In the genomic region with DNA sequence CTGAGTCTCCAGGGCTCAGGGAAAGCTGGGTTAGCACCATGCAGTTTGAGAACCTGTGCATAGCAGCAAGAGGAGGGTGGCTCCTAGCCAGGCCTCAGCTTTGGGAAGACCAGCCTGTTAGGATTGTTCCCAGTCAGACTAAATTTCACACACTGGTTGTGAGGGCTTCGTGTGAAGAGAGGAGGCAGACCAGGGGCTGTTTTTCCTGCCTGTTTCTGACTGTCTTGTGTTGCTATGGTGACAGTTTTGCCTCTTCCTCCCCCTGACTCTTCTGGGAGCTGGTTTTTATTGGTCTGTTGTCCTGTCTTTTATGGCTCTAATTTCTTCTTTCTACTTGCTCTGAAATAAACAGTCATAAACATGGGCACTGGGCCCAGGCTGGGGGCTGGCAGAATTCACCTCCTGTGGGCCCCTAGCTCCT, we compare ENCODE assay signal across 7 mouse cellular contexts. TPM values are rescaled to one million over a fixed set of nuclear protein-coding genes. Genes with fewer than 3 reads are reported as not detected.
DNase-seq lines count a peak whose midpoint lies in the region; ATAC-seq lines count a peak whose summit lies in the region.

No protein-coding gene starts in this region.

- H3K27me3 ChIP-seq in hindbrain, embryonic 13.5 days: 0 out of 2 replicates have a peak, but pooled peaks cover 2% of the 10 kb centered on the region
- peaks cover 32% of the 10 kb centered on the region for H3K27me3 ChIP-seq in liver, embryonic 12.5 days (replicated peaks)
- no peaks in the 10 kb centered on the region for H3K27me3 ChIP-seq in neural tube, embryonic 15.5 days (replicated peaks)

- no peaks in the 10 kb centered on the region for H3K9me3 ChIP-seq in hindbrain, embryonic 13.5 days
- no peaks in the 10 kb centered on the region for H3K9me3 ChIP-seq in liver, embryonic 12.5 days (replicated peaks)
- H3K9me3 ChIP-seq in neural tube, embryonic 15.5 days (replicated peaks): no peaks in the 10 kb centered on the region

- H3K36me3 ChIP-seq in hindbrain, embryonic 13.5 days: no peaks in the 10 kb centered on the region
- H3K36me3 ChIP-seq in liver, embryonic 12.5 days: no peaks in the 10 kb centered on the region
- no peaks in the 10 kb centered on the region for H3K36me3 ChIP-seq in neural tube, embryonic 15.5 days

- peak; percentile 49 for ATAC-seq in hindbrain, embryonic 13.5 days (ENCODE audit: low FRiP score)
- ATAC-seq in liver, embryonic 12.5 days: no peak
- peak; percentile 58 for ATAC-seq in neural tube, embryonic 15.5 days (ENCODE audit: low FRiP score)

- H3K4me2 ChIP-seq in hindbrain, embryonic 13.5 days: peak overlapping the region; percentile 91
- H3K4me2 ChIP-seq in liver, embryonic 12.5 days: peak overlapping the region; percentile 74; the same call in 1 of the 2 replicates
- H3K4me2 ChIP-seq in neural tube, embryonic 15.5 days: peak overlapping the region; percentile 78

- DNase-seq in thymus, postnatal 0 days (ENCODE audit: low spot score): peak; percentile 5
- no peak for DNase-seq in thymus, adult 18-20 months
- DNase-seq in embryo, embryonic 10.5 days (ENCODE audit: low spot score): peak; percentile 47
- DNase-seq in gastrocnemius, adult 8-10 months (ENCODE audit: low spot score in 2 of 2): no peak

- 0% methylated on average over 1 of the region's 1 CpGs for WGBS in hindbrain, embryonic 13.5 days
- WGBS in liver, embryonic 12.5 days (ENCODE audit: insufficient replicate concordance): 19% methylated on average over 1 of the region's 1 CpGs
- WGBS in neural tube, embryonic 15.5 days: 0% methylated on average over 1 of the region's 1 CpGs

- H3K27ac ChIP-seq in hindbrain, embryonic 13.5 days: peak overlapping the region; percentile 62
- no peak overlapping the region for H3K27ac ChIP-seq in liver, embryonic 12.5 days
- peak overlapping the region; percentile 85 for H3K27ac ChIP-seq in neural tube, embryonic 15.5 days (replicated peaks)

- H3K9ac ChIP-seq in hindbrain, embryonic 13.5 days: peak overlapping the region; percentile 92
- no peak overlapping the region for H3K9ac ChIP-seq in liver, embryonic 12.5 days
- H3K9ac ChIP-seq in neural tube, embryonic 15.5 days (replicated peaks): peak overlapping the region; percentile 93

- H3K4me3 ChIP-seq in hindbrain, embryonic 13.5 days: peak overlapping the region; percentile 76
- H3K4me3 ChIP-seq in liver, embryonic 12.5 days: peak overlapping the region; percentile 57; the same call in 1 of the 2 replicates
- peak overlapping the region; percentile 89 for H3K4me3 ChIP-seq in neural tube, embryonic 15.5 days (replicated peaks)

- H3K4me1 ChIP-seq in hindbrain, embryonic 13.5 days (replicated peaks): peaks cover 48% of the 10 kb centered on the region
- H3K4me1 ChIP-seq in liver, embryonic 12.5 days: peaks cover 10% of the 10 kb centered on the region; the same call in 1 of the 2 replicates
- H3K4me1 ChIP-seq in neural tube, embryonic 15.5 days: peaks cover 53% of the 10 kb centered on the region

RNA-seq across cellular contexts. Expression of a gene that starts 1.4 kb away (rescaled TPM):
- polyA plus RNA-seq in thymus, postnatal 0 days (2015; fragmentation: Nextera tagmentation; extraction: Ambion mirVana): 8.2 and 8.7 TPM in 2 replicates
- polyA plus RNA-seq in hindbrain, embryonic 13.5 days (2015; fragmentation: Nextera tagmentation; extraction: Ambion mirVana): 30.9 and 31.1 TPM in 2 replicates
- 3.8 and 4.1 TPM in 2 replicates for polyA plus RNA-seq in liver, embryonic 12.5 days (2016; fragmentation: Nextera tagmentation; extraction: Ambion mirVana)
- 58.2 and 59.1 TPM in 2 replicates for polyA plus RNA-seq in neural tube, embryonic 15.5 days (2015; fragmentation: Nextera tagmentation; extraction: Ambion mirVana)
- 1 to 10 TPM; 1.2 to 3.4 (median 2.4) TPM for total RNA-seq in gastrocnemius, adult 8-10 months (2022)

Comparison
In these comparisons a context has a peak if more than half of its experiments do, and no peak if none do; other contexts are left out.
1. DNase-seq: peak in thymus, postnatal 0 days (single experiment) and embryo, embryonic 10.5 days (single experiment); none in thymus, adult 18-20 months (0 of 2) and gastrocnemius, adult 8-10 months (0 of 2).
2. Peak in every context shown above with its lines, with median percentiles within 50 percentile points of each other: H3K4me2 ChIP-seq and H3K4me3 ChIP-seq.